Mouse (Mus musculus): ENCODE results near the gene Eml4. TPM values are rescaled to one million over a fixed set of nuclear protein-coding genes. Genes with fewer than 3 reads are reported as not detected.

Eml4 gene
- polyA plus RNA-seq, 1 experiment = 13.0 TPM

- WGBS = 65% methylated on average over 19 of the region's 19 CpGs
- no peak for TF ChIP-seq CTCF (IDR thresholded peaks at IDR 0.05; ENCODE audit: borderline replicate concordance, control insufficient read depth, extremely low read depth, insufficient read depth, low read length, poor library complexity)
- Histone ChIP-seq H3K27ac (ENCODE audit: control insufficient read depth, insufficient read depth, low read length) (no peak overlapping the region), H3K4me1 (replicated peaks; ENCODE audit: control insufficient read depth, insufficient read depth, low read length) (0 out of 2 replicates have a peak, but pooled peaks cover 9% of the 10 kb centered on the region), H3K27me3 (ENCODE audit: control insufficient read depth, insufficient read depth, low read length) (no peaks in the 10 kb centered on the region), H3K4me3 (ENCODE audit: control insufficient read depth, insufficient read depth, low read length) (no peak overlapping the region), H3K36me3 (ENCODE audit: control insufficient read depth, insufficient read depth, low read length) (no peaks in the 10 kb centered on the region)
- DNase-seq = no peak
Observed at GRCm38 (mm10) chr17:83323410-83324268, 27.1 kb upstream of the Eml4 start.

- Histone ChIP-seq H3K4me3 (ENCODE audit: control insufficient read depth, insufficient read depth, low read length) (no peak overlapping the region), H3K27ac (ENCODE audit: control insufficient read depth, insufficient read depth, low read length) (no peak overlapping the region), H3K36me3 (ENCODE audit: control insufficient read depth, insufficient read depth, low read length) (no peaks in the 10 kb centered on the region), H3K27me3 (ENCODE audit: control insufficient read depth, insufficient read depth, low read length) (no peaks in the 10 kb centered on the region), H3K4me1 (replicated peaks; ENCODE audit: control insufficient read depth, insufficient read depth, low read length) (0 out of 2 replicates have a peak, but pooled peaks cover 9% of the 10 kb centered on the region)
- WGBS = 87% methylated on average over 11 of the region's 11 CpGs
- TF ChIP-seq CTCF (IDR thresholded peaks at IDR 0.05; ENCODE audit: borderline replicate concordance, control insufficient read depth, extremely low read depth, insufficient read depth, low read length, poor library complexity) (no peak), POLR2A (IDR thresholded peaks at IDR 0.05; ENCODE audit: control insufficient read depth, extremely low read depth, insufficient read depth, low read length, poor library complexity) (no peak)
- DNase-seq = no peak
Observed at GRCm38 (mm10) chr17:83324269-83324616, 26.5 kb upstream of the Eml4 start.

- no peak for TF ChIP-seq CTCF (IDR thresholded peaks at IDR 0.05; ENCODE audit: borderline replicate concordance, control insufficient read depth, extremely low read depth, insufficient read depth, low read length, poor library complexity)
- TF ChIP-seq POLR2A (IDR thresholded peaks at IDR 0.05; ENCODE audit: control insufficient read depth, extremely low read depth, insufficient read depth, low read length, poor library complexity) = no peak
- no peak for DNase-seq
- Histone ChIP-seq H3K27me3 (ENCODE audit: control insufficient read depth, insufficient read depth, low read length) (no peaks in the 10 kb centered on the region), H3K4me3 (ENCODE audit: control insufficient read depth, insufficient read depth, low read length) (no peak overlapping the region), H3K36me3 (ENCODE audit: control insufficient read depth, insufficient read depth, low read length) (no peaks in the 10 kb centered on the region), H3K27ac (ENCODE audit: control insufficient read depth, insufficient read depth, low read length) (no peak overlapping the region), H3K4me1 (replicated peaks; ENCODE audit: control insufficient read depth, insufficient read depth, low read length) (no peaks in the 10 kb centered on the region)
- WGBS = 66% methylated on average over 13 of the region's 13 CpGs
Observed at GRCm38 (mm10) chr17:83335183-83335584, 15.5 kb upstream of the Eml4 start.

DNA sequence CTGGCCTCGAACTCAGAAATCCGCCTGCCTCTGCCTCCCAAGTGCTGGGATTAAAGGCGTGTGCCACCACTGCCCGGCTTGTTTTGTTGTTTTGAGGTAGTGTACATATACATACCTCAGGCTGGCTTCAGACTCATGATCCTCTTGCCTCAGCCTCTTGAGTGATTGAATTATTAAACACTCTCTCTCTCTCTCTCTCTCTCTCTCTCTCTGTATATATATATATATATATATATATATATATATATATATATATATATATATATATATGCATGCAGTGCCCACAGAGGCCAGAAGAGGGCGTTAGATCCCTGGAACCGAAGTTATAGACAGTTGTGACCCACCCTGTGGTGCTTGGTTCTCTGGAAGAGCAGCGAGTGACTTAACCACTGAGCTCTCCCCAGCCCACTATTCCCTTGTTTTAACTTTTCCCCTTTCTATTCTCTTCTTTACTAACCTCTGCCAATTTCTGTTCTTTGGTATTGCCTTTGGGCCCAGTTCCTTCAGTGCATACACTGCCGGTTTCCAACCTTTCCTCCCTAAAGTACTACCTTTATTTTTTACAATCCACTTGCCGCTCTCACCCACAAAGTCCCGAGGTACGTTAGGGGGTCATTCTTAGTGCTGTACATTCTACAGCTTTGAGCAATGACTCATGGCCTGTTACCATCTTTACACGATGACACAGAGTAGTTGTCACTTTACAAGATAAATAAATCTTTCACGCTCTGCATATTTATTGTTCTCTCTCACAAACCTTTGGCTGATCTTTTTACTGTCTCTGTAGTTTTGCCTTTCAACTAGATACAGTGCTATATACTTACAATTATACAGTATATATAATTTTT, 13.5 kb upstream of the Eml4 start:
- Histone ChIP-seq H3K36me3 (ENCODE audit: control insufficient read depth, insufficient read depth, low read length) (no peaks in the 10 kb centered on the region), H3K4me3 (ENCODE audit: control insufficient read depth, insufficient read depth, low read length) (no peak overlapping the region)
- 84% methylated on average over 13 of the region's 13 CpGs for WGBS

GRCm38 (mm10) chr17:83339368-83340085, 11.2 kb upstream of the Eml4 start:
- no peak for DNase-seq
- Histone ChIP-seq H3K27ac (ENCODE audit: control insufficient read depth, insufficient read depth, low read length) (no peak overlapping the region), H3K4me1 (replicated peaks; ENCODE audit: control insufficient read depth, insufficient read depth, low read length) (peaks cover 2% of the 10 kb centered on the region), H3K36me3 (ENCODE audit: control insufficient read depth, insufficient read depth, low read length) (no peaks in the 10 kb centered on the region), H3K27me3 (ENCODE audit: control insufficient read depth, insufficient read depth, low read length) (no peaks in the 10 kb centered on the region), H3K4me3 (ENCODE audit: control insufficient read depth, insufficient read depth, low read length) (no peak overlapping the region)
- 87% methylated on average over 13 of the region's 13 CpGs for WGBS
- TF ChIP-seq POLR2A (IDR thresholded peaks at IDR 0.05; ENCODE audit: control insufficient read depth, extremely low read depth, insufficient read depth, low read length, poor library complexity) = no peak
- TF ChIP-seq CTCF (IDR thresholded peaks at IDR 0.05; ENCODE audit: borderline replicate concordance, control insufficient read depth, extremely low read depth, insufficient read depth, low read length, poor library complexity) = no peak

More for the DNA sequence above, 13.5 kb upstream of the Eml4 start:
- Histone ChIP-seq H3K27ac (ENCODE audit: control insufficient read depth, insufficient read depth, low read length) (no peak overlapping the region), H3K27me3 (ENCODE audit: control insufficient read depth, insufficient read depth, low read length) (no peaks in the 10 kb centered on the region), H3K4me1 (replicated peaks; ENCODE audit: control insufficient read depth, insufficient read depth, low read length) (no peaks in the 10 kb centered on the region)
- no peak for DNase-seq
- TF ChIP-seq CTCF (IDR thresholded peaks at IDR 0.05; ENCODE audit: borderline replicate concordance, control insufficient read depth, extremely low read depth, insufficient read depth, low read length, poor library complexity) = no peak
- TF ChIP-seq POLR2A (IDR thresholded peaks at IDR 0.05; ENCODE audit: control insufficient read depth, extremely low read depth, insufficient read depth, low read length, poor library complexity) = no peak

GRCm38 (mm10) chr17:83340895-83341524, 9.7 kb upstream of the Eml4 start:
- WGBS = 88% methylated on average over 16 of the region's 16 CpGs
- no peaks in the 10 kb centered on the region for H3K36me3 ChIP-seq (ENCODE audit: control insufficient read depth, insufficient read depth, low read length)
- TF ChIP-seq POLR2A (IDR thresholded peaks at IDR 0.05; ENCODE audit: control insufficient read depth, extremely low read depth, insufficient read depth, low read length, poor library complexity) (no peak), CTCF (IDR thresholded peaks at IDR 0.05; ENCODE audit: borderline replicate concordance, control insufficient read depth, extremely low read depth, insufficient read depth, low read length, poor library complexity) (no peak)
- no peak overlapping the region for H3K4me3 ChIP-seq (ENCODE audit: control insufficient read depth, insufficient read depth, low read length)
- H3K27ac ChIP-seq (ENCODE audit: control insufficient read depth, insufficient read depth, low read length) = no peak overlapping the region
- DNase-seq = no peak
- no peaks in the 10 kb centered on the region for H3K27me3 ChIP-seq (ENCODE audit: control insufficient read depth, insufficient read depth, low read length)
- H3K4me1 ChIP-seq (replicated peaks; ENCODE audit: control insufficient read depth, insufficient read depth, low read length) = peaks cover 2% of the 10 kb centered on the region
